Mouse (Mus musculus) heart, postnatal 0 days (tissue): ENCODE measurements at regions not wholly inside any gene's neighbourhood (a gene's known extent, or its start where the extent isn't known, plus 50 kb on each side); places are given as distances from the start of the nearest gene placed in this dataset.

ENCODE experiments used
- CTCF ChIP-seq: IDR thresholded peaks from 2 replicates; pipeline ENCODE4 v1.5.1; 2016; ENCODE audit warnings: antibody characterized with exemption, control low read depth, low read depth
- EP300 ChIP-seq: IDR thresholded peaks from 2 replicates; pipeline ENCODE4 v1.6.1; 2016; ENCODE audit warnings: antibody characterized with exemption, low read depth

DNA sequence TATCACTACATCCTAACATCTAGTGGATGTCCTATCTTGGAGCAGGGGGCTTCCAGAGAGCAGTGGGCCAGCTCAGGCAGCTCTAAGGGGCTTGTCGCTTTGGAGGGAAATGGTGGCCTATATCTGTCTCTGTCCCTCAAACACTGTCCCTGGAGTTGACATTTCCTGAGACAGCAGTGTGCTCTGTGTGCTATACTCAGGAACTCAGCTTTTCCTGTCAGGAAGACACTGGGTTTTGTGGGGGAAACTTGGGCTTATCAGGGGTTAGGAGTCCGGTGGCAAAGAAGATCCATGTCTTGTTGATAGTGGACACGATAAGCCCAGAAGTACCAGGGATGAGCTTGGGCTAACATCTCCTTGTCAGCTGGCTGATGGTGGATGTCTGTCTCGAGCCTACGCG, 187.6 kb upstream of the Bmper start:
- TF ChIP-seq CTCF (no peak), EP300 (no peak)
